Mouse (Mus musculus): ENCODE data around the gene Cnot10.

DNA sequence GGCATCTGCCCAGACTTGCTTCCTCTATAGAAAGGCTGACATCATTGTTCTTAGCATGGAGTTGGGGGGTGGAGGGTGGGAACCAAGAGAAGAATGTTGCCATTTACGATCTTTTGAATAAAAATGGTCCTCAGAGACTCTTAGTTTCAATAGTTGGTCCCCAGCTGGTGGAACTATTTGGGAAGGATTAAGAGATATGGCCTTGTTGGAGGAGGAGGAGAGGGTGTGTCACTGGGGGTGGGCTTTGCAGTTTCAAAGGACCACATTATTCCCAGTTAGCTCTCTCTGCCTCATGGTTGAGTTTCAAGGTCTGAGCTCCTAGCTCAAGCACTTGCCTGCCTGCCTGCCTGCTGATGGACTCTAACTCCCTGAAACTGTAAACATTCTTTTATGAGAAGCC, 32.0 kb upstream of the Cnot10 start:
- TF ChIP-seq CTCF (IDR thresholded peaks at IDR 0.05; ENCODE audit: low read depth, low read length): no peak
- TF ChIP-seq POLR2A (IDR thresholded peaks at IDR 0.05; ENCODE audit: borderline replicate concordance, low read depth, low read length): no peak
